Mouse (Mus musculus) hindbrain, embryonic 11.5 days (tissue): Measurements from ENCODE around the gene Ryr2. TPM values are rescaled to one million over a fixed set of nuclear protein-coding genes. Genes with fewer than 3 reads are reported as not detected.
"Not testable (repeated sequence)": the region's sequence is repeated elsewhere in the genome, so short reads cannot be mapped to it uniquely, and the experiment has no call there.

Source experiments
- ATAC-seq: fragments of 200-750 bp; cut with Nextera tagmentation; 2 replicates; pipeline ENCODE4 v1.8.0; 2017; ENCODE audit warnings: mild to moderate bottlenecking, moderate TSS enrichment, moderate library complexity; ENCODE audit not compliant: low FRiP score
- DNase-seq: peaks from one replicate; pipeline ENCODE4 v3.0.0-alpha.2; 2015; ENCODE audit warnings: low spot score
- H3K27ac ChIP-seq: fragments of 300-500 bp; sonication (generic); 2 replicates; pipeline ENCODE4 v1.5.1; 2014; ENCODE audit warnings: mild to moderate bottlenecking, low read depth, low read length
- H3K27me3 ChIP-seq: fragments of 300-500 bp; sonication (generic); 2 replicates; pipeline ENCODE4 v1.6.1; 2014; ENCODE audit warnings: mild to moderate bottlenecking, low read length, moderate library complexity, mixed read lengths; ENCODE audit not compliant: control insufficient read depth, insufficient read depth
- H3K36me3 ChIP-seq: fragments of 300-500 bp; sonication (generic); 2 replicates; pipeline ENCODE4 v1.6.1; 2014; ENCODE audit warnings: mild to moderate bottlenecking, low read length, moderate library complexity, mixed read lengths; ENCODE audit not compliant: control insufficient read depth, insufficient read depth
- H3K4me1 ChIP-seq: fragments of 300-500 bp; sonication (generic); replicated peaks from 2 replicates; pipeline ENCODE4 v1.6.1; 2014; ENCODE audit warnings: low read length, mixed read lengths; ENCODE audit not compliant: control insufficient read depth, insufficient read depth
- H3K4me2 ChIP-seq: fragments of 300-500 bp; sonication (generic); replicated peaks from 2 replicates; pipeline ENCODE4 v1.6.1; 2014; ENCODE audit warnings: mild to moderate bottlenecking, low read depth, low read length
- H3K4me3 ChIP-seq: fragments of 300-500 bp; sonication (generic); 2 replicates; pipeline ENCODE4 v1.5.1; 2014; ENCODE audit warnings: low read depth, low read length
- H3K9ac ChIP-seq: fragments of 300-500 bp; sonication (generic); 2 replicates; pipeline ENCODE4 v1.6.1; 2014; ENCODE audit warnings: low read depth, low read length
- H3K9me3 ChIP-seq: fragments of 300-500 bp; sonication (generic); 2 replicates; pipeline ENCODE4 v1.6.1; 2016; ENCODE audit warnings: low read length; ENCODE audit not compliant: control insufficient read depth
- WGBS: fragments of 180-500 bp; shearing (Covaris S2); extraction: QIAGEN DNeasy Blood & Tissue Kit; methylation state at CpG from one replicate; pipeline ENCODE4 v1.1.7; 2014; 5-methylcytosine and 5-hydroxymethylcytosine counted together
- polyA plus RNA-seq: library from polyadenylated mRNA; unstranded; fragments of >200 nt; fragmentation: Nextera tagmentation; extraction: Ambion mirVana; gene quantifications from 2 replicates; pipeline ENCODE4 v1.2.1, GENCODE M21; 2014

Gene Ryr2
- polyA plus RNA-seq, 1 experiment from 2014 or later: 1.5 TPM

GRCm38 (mm10) chr13:11818723-11819122, 288.0 kb downstream of the Ryr2 start:
- no peaks in the 10 kb centered on the region for H3K9me3 ChIP-seq
- no peak for ATAC-seq
- no peaks in the 10 kb centered on the region for H3K4me1 ChIP-seq
- no peaks in the 10 kb centered on the region for H3K27me3 ChIP-seq
- no peaks in the 10 kb centered on the region for H3K36me3 ChIP-seq
- DNase-seq: no peak
- H3K4me3 ChIP-seq: no peak overlapping the region
- H3K4me2 ChIP-seq: no peak overlapping the region
- 82% methylated on average over 3 of the region's 3 CpGs for WGBS
- H3K27ac ChIP-seq: no peak overlapping the region
- H3K9ac ChIP-seq: no peak overlapping the region

GRCm38 (mm10) chr13:11809365-11809764, 297.4 kb downstream of the Ryr2 start:
- not testable (repeated sequence) for H3K36me3 ChIP-seq, H3K4me3 ChIP-seq, H3K9me3 ChIP-seq, H3K9ac ChIP-seq, H3K27me3 ChIP-seq, H3K27ac ChIP-seq, H3K4me2 ChIP-seq, ATAC-seq, DNase-seq, H3K4me1 ChIP-seq
- 100% methylated on average over 1 of the region's 1 CpGs for WGBS

- DNase-seq: no peak
- WGBS: 89% methylated on average over 3 of the region's 3 CpGs
- Histone ChIP-seq H3K9me3 (no peaks in the 10 kb centered on the region), H3K27me3 (no peaks in the 10 kb centered on the region), H3K27ac (no peak overlapping the region), H3K36me3 (no peaks in the 10 kb centered on the region), H3K4me2 (no peak overlapping the region), H3K4me1 (no peaks in the 10 kb centered on the region), H3K4me3 (no peak overlapping the region), H3K9ac (no peak overlapping the region)
- ATAC-seq: no peak
Measured at GRCm38 (mm10) chr13:11792536-11792935, 314.2 kb downstream of the Ryr2 start.

GRCm38 (mm10) chr13:11790536-11790935, 316.2 kb downstream of the Ryr2 start:
- Histone ChIP-seq H3K9me3 (no peaks in the 10 kb centered on the region), H3K4me3 (no peak overlapping the region), H3K36me3 (no peaks in the 10 kb centered on the region), H3K4me2 (no peak overlapping the region), H3K27ac (no peak overlapping the region), H3K4me1 (no peaks in the 10 kb centered on the region), H3K27me3 (no peaks in the 10 kb centered on the region), H3K9ac (no peak overlapping the region)
- DNase-seq: no peak
- WGBS: 75% methylated on average over 5 of the region's 5 CpGs
- no peak for ATAC-seq

- ATAC-seq: no peak
- Histone ChIP-seq H3K4me1 (no peaks in the 10 kb centered on the region), H3K9me3 (no peaks in the 10 kb centered on the region), H3K27ac (no peak overlapping the region), H3K9ac (no peak overlapping the region), H3K4me2 (no peak overlapping the region), H3K36me3 (no peaks in the 10 kb centered on the region), H3K4me3 (no peak overlapping the region), H3K27me3 (no peaks in the 10 kb centered on the region)
- WGBS: 73% methylated on average over 3 of the region's 3 CpGs
- DNase-seq: no peak
Measured at GRCm38 (mm10) chr13:11782411-11783155, 324.2 kb downstream of the Ryr2 start.

- no peak for ATAC-seq
- whole genome bisulfite sequencing: 32% methylated on average over 2 of the region's 2 CpGs
Measured at GRCm38 (mm10) chr13:11781065-11781464, 325.7 kb downstream of the Ryr2 start.

GRCm38 (mm10) chr13:11777726-11778125, 329.0 kb downstream of the Ryr2 start:
- no peak overlapping the region for H3K4me2 ChIP-seq
- 86% methylated on average over 6 of the region's 6 CpGs for WGBS
- H3K4me1 ChIP-seq: no peaks in the 10 kb centered on the region
- H3K4me3 ChIP-seq: no peak overlapping the region
- no peaks in the 10 kb centered on the region for H3K27me3 ChIP-seq
- DNase-seq (no peak), ATAC-seq (no peak)
- no peak overlapping the region for H3K27ac ChIP-seq
- H3K9me3 ChIP-seq: no peaks in the 10 kb centered on the region
- no peaks in the 10 kb centered on the region for H3K36me3 ChIP-seq
- H3K9ac ChIP-seq: no peak overlapping the region

More at GRCm38 (mm10) chr13:11781065-11781464, 325.7 kb downstream of the Ryr2 start:
- no peak overlapping the region for H3K9ac ChIP-seq
- no peaks in the 10 kb centered on the region for H3K4me1 ChIP-seq
- H3K27me3 ChIP-seq: no peaks in the 10 kb centered on the region
- H3K4me3 ChIP-seq: no peak overlapping the region
- no peak overlapping the region for H3K4me2 ChIP-seq
- no peak for DNase-seq
- H3K9me3 ChIP-seq: no peaks in the 10 kb centered on the region
- no peak overlapping the region for H3K27ac ChIP-seq
- H3K36me3 ChIP-seq: no peaks in the 10 kb centered on the region

- WGBS: 93% methylated on average over 8 of the region's 8 CpGs
- Histone ChIP-seq H3K4me3 (no peak overlapping the region), H3K4me2 (no peak overlapping the region), H3K9ac (no peak overlapping the region), H3K27ac (no peak overlapping the region), H3K9me3 (no peaks in the 10 kb centered on the region), H3K27me3 (no peaks in the 10 kb centered on the region), H3K4me1 (no peaks in the 10 kb centered on the region), H3K36me3 (no peaks in the 10 kb centered on the region)
- DNase-seq (no peak), ATAC-seq (no peak)
Measured at GRCm38 (mm10) chr13:11772173-11772572, 334.6 kb downstream of the Ryr2 start.

- Histone ChIP-seq H3K9me3 (no peaks in the 10 kb centered on the region), H3K4me1 (no peaks in the 10 kb centered on the region), H3K36me3 (no peaks in the 10 kb centered on the region), H3K4me3 (no peak overlapping the region), H3K4me2 (no peak overlapping the region), H3K27me3 (no peaks in the 10 kb centered on the region), H3K27ac (no peak overlapping the region), H3K9ac (no peak overlapping the region)
- DNase-seq (no peak), ATAC-seq (no peak)
- WGBS: 71% methylated on average over 1 of the region's 2 CpGs
Measured at GRCm38 (mm10) chr13:11766899-11767298, 339.8 kb downstream of the Ryr2 start.
